Mouse (Mus musculus): ENCODE measurements around the gene Sppl3. TPM values are rescaled to one million over a fixed set of nuclear protein-coding genes. Genes with fewer than 3 reads are reported as not detected.

The Sppl3 gene
- polyA plus RNA-seq, 1 experiment from 2014 or later: 35.1 TPM

DNA sequence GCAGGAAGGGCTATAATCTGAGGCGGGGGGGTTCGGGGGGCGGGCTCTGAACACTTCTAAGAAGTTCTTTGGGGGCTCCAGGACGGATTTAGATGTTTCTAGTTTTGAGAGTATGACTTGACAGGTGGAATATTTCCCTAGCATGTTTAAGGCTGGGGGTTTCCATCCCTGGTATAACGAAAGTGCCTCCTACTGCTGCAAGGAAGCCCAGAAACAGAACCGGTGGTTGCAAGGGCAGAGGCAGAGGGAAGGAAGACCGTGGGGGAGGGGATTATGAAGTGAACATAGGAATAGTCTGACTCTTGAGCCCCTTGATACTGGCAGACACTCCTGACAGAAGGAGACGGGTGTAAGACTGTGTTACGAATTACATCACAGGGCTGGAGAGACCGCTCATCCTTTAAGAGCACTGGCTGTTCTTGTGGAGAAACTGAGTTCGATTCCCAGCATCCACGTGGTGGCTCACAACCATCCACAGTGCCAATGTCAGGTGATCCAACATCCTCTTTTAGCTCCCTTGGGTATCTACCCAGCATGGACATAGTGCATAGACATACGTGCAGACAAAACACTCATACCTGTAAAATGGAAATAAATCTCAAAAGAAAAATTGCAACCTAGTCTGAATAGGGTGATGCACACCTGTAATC is 7.6 kb upstream of the Sppl3 start:
- no peak overlapping the region for H3K9ac ChIP-seq
- ATAC-seq (replicated peaks): no peak
- H3K9me3 ChIP-seq: no peaks in the 10 kb centered on the region
- H3K27ac ChIP-seq: no peak overlapping the region
- no peak overlapping the region for H3K4me3 ChIP-seq
- H3K4me1 ChIP-seq: no peaks in the 10 kb centered on the region
- no peaks in the 10 kb centered on the region for H3K36me3 ChIP-seq (replicated peaks)
- H3K4me2 ChIP-seq: no peak overlapping the region
- 82% methylated on average over 13 of the region's 13 CpGs for WGBS
- no peaks in the 10 kb centered on the region for H3K27me3 ChIP-seq (replicated peaks)

DNA sequence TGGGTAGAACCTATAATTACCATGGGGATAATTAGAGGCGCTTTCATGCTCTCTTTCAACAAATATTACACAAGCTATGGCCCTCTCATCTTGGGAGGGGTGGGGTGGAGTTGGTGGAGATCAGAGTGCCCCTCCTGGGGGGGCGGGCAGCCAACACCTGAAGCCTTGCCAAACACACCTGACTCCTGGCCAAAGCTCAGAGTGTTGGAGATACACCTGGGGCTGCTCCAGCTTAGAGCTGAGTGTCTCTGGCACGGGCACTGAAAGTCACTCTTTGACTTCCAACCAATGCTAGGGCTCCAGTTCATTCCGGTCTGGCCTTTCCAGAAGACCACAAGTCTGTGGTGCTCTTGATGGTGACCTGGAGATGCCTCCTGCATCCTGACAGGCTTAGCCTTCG is 3.2 kb upstream of the Sppl3 start:
- 88% methylated on average over 5 of the region's 5 CpGs for WGBS
- H3K9me3 ChIP-seq: no peaks in the 10 kb centered on the region
- ATAC-seq (replicated peaks): no peak
- no peak overlapping the region for H3K4me3 ChIP-seq
- H3K36me3 ChIP-seq (replicated peaks): no peaks in the 10 kb centered on the region
- H3K27ac ChIP-seq: no peak overlapping the region
- H3K4me1 ChIP-seq: peaks cover 13% of the 10 kb centered on the region
- no peak overlapping the region for H3K4me2 ChIP-seq
- no peaks in the 10 kb centered on the region for H3K27me3 ChIP-seq (replicated peaks)
- no peak overlapping the region for H3K9ac ChIP-seq

DNA sequence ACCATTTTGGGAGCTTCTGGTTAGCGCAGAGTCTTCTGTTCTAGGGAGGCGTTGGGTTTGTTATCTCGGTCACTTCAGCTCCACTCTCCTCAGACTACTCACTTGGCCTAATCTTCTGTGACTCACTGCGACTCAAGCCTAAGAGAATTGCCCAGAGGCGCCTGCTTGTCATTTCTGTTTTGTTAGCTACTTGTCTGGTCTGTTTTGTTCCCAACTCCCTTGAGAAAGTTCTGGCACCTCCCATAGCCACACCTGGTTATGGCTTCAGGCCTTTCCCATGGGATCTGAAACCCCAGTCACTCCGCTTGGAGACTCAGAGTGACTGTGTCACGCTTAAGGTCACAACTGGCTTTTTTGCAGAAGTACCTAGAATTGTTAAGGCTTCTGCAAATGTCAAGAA is 2.6 kb upstream of the Sppl3 start:
- no peak for ATAC-seq (replicated peaks)
- H3K36me3 ChIP-seq (replicated peaks): no peaks in the 10 kb centered on the region
- 90% methylated on average over 7 of the region's 7 CpGs for WGBS
- H3K4me3 ChIP-seq: no peak overlapping the region
- H3K27ac ChIP-seq: no peak overlapping the region
- H3K9ac ChIP-seq: no peak overlapping the region
- H3K27me3 ChIP-seq (replicated peaks): no peaks in the 10 kb centered on the region
- no peak overlapping the region for H3K4me2 ChIP-seq
- peaks cover 18% of the 10 kb centered on the region for H3K4me1 ChIP-seq
- no peaks in the 10 kb centered on the region for H3K9me3 ChIP-seq

DNA sequence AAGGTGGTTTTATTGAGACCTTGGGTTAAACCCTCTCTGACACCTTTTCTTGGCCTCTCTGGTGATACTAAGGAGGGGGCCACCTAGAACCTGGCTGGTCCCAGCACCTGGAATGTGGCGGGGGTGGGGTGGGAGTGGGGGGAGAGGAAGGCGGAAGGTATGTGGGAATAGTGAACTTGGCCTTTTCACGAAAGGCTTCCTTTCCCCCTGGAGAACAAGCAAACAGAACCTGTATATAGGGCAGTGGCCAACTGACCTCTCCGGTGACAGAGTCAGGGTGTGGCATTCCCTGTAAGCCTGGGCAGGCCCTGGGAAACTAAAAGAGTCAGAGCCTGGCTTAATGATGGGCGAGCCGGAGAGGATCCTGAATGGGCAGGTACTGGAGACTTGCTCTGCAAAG is 1.8 kb upstream of the Sppl3 start:
- Histone ChIP-seq H3K4me1 (peaks cover 22% of the 10 kb centered on the region), H3K27me3 (replicated peaks) (no peaks in the 10 kb centered on the region), H3K27ac (no peak overlapping the region), H3K9me3 (no peaks in the 10 kb centered on the region), H3K4me3 (no peak overlapping the region), H3K9ac (no peak overlapping the region), H3K36me3 (replicated peaks) (no peaks in the 10 kb centered on the region), H3K4me2 (no peak overlapping the region)
- 93% methylated on average over 6 of the region's 6 CpGs for WGBS
- ATAC-seq (replicated peaks): no peak

DNA sequence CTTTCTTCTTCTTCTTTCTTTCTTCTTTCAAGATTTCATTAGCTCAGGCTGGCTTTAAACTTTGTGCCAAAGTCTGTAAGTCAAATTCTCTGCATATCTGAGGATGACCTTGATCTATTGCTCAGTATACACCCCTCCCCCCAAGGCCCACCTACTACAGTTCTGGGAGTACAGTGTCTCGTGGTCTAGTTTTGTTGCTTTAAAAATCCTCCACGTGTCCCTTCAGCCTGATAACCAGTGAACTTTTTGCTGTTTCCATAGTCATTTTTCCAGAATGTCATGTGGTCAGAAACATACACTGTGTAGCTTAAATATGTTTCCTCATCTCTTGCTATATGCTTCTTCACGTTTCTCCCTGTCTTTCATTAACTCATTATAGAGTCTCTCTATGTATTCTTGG is 976 bp upstream of the Sppl3 start:
- WGBS: 54% methylated on average over 3 of the region's 3 CpGs
- Histone ChIP-seq H3K4me1 (peaks cover 27% of the 10 kb centered on the region), H3K4me2 (peak overlapping the region; percentile 53), H3K36me3 (replicated peaks) (no peaks in the 10 kb centered on the region), H3K9me3 (no peaks in the 10 kb centered on the region), H3K9ac (peak overlapping the region; percentile 86; the same call in 1 of the 2 replicates), H3K27ac (peak overlapping the region; percentile 94), H3K27me3 (replicated peaks) (no peaks in the 10 kb centered on the region), H3K4me3 (peak overlapping the region; percentile 93; the same call in 1 of the 2 replicates)
- no peak for ATAC-seq (replicated peaks)

DNA sequence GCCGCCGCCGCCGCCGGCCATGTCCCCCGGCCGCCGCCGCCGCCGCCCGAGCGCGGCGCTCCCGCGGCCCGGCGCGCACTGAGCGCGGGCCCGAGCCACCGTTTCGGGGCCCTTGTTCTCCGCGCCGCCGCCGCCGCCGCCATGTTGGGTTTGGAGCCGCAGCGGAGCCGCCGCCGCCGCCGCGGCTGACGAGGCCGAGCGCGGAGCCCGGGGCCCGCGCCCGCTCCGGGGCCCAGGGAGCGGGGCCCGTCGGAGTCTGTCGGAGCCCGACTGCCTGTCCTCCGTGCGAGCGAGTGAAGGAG is 231 bp downstream of the Sppl3 start:
- ATAC-seq (replicated peaks): peak; percentile 57
- Histone ChIP-seq H3K4me3 (peak overlapping the region; percentile 93), H3K4me2 (peak overlapping the region; percentile 93), H3K9me3 (no peaks in the 10 kb centered on the region), H3K36me3 (replicated peaks) (no peaks in the 10 kb centered on the region), H3K27me3 (replicated peaks) (no peaks in the 10 kb centered on the region), H3K4me1 (peaks cover 33% of the 10 kb centered on the region), H3K27ac (peak overlapping the region; percentile 94), H3K9ac (peak overlapping the region; percentile 99)
- 0% methylated on average over 50 of the region's 57 CpGs for WGBS

DNA sequence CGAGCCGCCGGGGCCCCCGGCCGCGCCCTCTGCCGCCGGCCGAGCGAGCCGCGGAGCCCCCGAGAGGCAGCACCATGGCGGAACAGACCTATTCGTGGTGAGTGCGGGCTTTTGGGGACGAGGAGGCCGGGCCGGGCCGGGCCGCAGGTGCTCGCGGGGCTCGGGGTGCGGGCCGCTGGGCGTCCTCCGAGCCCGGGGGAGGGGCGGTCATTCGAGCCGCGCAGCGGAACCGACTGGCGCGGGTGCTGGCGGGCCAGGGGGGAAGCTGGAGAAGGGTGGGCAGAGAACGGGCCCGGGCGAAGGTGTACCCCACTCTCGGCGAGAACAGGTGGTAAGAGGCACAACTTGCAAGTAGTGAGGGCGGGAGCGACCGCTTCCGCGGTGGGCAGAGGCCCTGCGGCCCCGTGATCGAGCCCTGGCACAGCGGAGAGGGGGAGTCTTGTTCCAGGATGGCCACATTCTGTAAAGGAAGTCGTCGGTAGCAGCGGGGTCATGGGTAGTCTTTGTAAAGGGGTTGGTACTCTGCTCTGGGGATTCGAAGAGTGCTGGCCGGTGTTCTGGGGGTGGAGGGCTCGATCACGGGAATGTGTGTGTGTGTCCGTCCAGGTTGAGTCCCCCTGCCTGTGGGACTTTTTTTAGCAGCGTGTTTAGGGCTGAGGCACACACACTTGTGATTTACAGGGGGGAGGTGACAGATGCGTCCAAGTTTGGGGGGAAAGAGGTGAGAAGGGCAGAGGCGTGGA is 753 bp downstream of the Sppl3 start:
- ATAC-seq (replicated peaks): peak; percentile 51
- Histone ChIP-seq H3K4me1 (peaks cover 33% of the 10 kb centered on the region), H3K4me3 (peak overlapping the region; percentile 93), H3K36me3 (replicated peaks) (no peaks in the 10 kb centered on the region), H3K27me3 (replicated peaks) (no peaks in the 10 kb centered on the region), H3K9ac (peak overlapping the region; percentile 99), H3K27ac (peak overlapping the region; percentile 94), H3K9me3 (no peaks in the 10 kb centered on the region), H3K4me2 (peak overlapping the region; percentile 93)
- WGBS: under 1% methylated on average over 63 of the region's 63 CpGs

DNA sequence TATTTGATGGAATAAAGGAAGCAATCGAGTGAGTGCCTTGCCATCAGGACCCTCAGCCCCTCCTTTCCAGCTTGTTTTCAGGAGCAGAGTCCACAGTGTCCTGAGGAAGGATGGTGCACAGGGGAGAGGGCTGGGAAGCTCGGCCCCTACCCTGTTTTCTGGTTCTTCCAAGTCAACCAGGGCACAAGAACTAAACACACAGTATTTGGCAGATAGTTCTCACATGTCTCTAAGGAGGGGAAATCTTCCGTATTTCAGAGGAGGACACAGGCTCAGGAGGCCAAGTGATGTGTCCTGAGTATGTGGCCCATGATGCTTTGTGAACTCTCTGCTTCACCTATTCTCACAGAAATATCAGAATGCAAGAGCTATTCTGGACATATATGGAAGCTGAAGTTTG is 2.5 kb downstream of the Sppl3 start:
- H3K9me3 ChIP-seq: no peaks in the 10 kb centered on the region
- 63% methylated on average over 3 of the region's 3 CpGs for WGBS
- no peak overlapping the region for H3K27ac ChIP-seq
- peak overlapping the region; percentile 93; the same call in 1 of the 2 replicates for H3K4me3 ChIP-seq
- no peak for ATAC-seq (replicated peaks)
- H3K4me2 ChIP-seq: peak overlapping the region; percentile 93
- no peaks in the 10 kb centered on the region for H3K27me3 ChIP-seq (replicated peaks)
- H3K36me3 ChIP-seq (replicated peaks): no peaks in the 10 kb centered on the region
- no peak overlapping the region for H3K9ac ChIP-seq
- peaks cover 37% of the 10 kb centered on the region for H3K4me1 ChIP-seq

DNA sequence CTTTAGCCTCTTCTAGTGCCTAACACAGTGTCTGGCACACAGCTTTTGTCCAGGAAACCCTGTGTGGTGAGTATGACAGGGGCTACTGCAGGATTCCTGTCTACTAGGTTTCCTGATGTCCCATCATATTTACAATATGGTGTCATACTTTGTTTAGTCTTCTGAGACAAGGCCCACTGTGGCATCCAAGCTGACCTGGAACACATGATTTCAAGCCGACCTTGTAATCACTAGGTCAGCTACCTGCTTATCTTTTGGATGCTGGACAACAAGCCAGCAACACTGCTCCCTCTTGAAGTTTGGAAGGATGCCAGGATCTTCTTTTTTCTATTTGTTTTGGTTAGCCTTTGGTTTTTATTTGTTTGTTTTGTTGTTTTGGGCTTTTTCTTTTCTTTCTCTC is 3.6 kb downstream of the Sppl3 start:
- no peak overlapping the region for H3K4me2 ChIP-seq
- no peak for ATAC-seq (replicated peaks)
- no peak overlapping the region for H3K4me3 ChIP-seq
- H3K36me3 ChIP-seq (replicated peaks): no peaks in the 10 kb centered on the region
- WGBS: 67% methylated on average over 1 of the region's 1 CpGs
- no peak overlapping the region for H3K27ac ChIP-seq
- H3K9ac ChIP-seq: no peak overlapping the region
- H3K4me1 ChIP-seq: peaks cover 37% of the 10 kb centered on the region
- H3K27me3 ChIP-seq (replicated peaks): no peaks in the 10 kb centered on the region
- no peaks in the 10 kb centered on the region for H3K9me3 ChIP-seq

DNA sequence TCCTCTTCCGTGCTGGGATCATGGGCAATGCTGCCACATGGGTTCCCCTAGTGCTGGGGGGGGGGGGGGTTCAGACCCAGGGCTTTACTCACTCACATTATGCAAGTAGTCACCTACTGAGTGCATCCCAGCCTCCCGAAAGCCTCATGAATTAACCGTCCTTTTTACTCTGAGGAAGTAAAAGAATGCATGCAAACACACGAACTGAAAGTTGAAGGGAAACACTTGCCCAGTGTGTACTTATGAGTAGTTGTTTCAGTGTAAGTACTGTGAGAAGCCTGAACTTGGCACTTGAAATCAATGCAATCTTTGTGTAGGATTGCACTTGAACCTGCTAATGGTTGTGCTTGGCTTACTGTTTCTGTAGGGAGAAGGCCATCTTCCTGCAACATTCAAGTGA is 4.2 kb downstream of the Sppl3 start:
- Histone ChIP-seq H3K27me3 (replicated peaks) (no peaks in the 10 kb centered on the region), H3K4me2 (no peak overlapping the region), H3K4me1 (peaks cover 35% of the 10 kb centered on the region), H3K27ac (no peak overlapping the region), H3K9me3 (no peaks in the 10 kb centered on the region), H3K9ac (no peak overlapping the region), H3K4me3 (no peak overlapping the region), H3K36me3 (replicated peaks) (no peaks in the 10 kb centered on the region)
- ATAC-seq (replicated peaks): no peak
- 43% methylated on average over 4 of the region's 4 CpGs for WGBS

DNA sequence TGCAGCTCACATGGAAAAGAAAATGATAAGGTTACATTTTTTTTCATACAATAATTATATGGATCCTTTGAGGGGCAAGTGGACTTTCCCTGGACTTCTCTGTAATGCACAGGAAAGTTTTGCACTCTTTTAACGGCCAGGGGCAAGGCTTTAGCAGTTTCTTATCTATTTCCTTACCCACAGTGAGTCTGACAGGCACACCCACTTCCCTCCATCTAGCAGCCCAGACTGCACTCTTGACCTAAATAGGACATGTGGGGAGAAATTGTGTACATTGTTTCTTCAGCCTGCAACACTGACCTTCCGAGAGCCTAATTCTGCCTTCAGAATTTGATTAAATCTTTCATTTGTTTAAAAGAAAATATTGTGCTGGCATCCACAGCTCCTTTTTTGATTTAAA is 7.3 kb downstream of the Sppl3 start:
- ATAC-seq (replicated peaks): no peak
- no peaks in the 10 kb centered on the region for H3K9me3 ChIP-seq
- 79% methylated on average over 2 of the region's 2 CpGs for WGBS

DNA sequence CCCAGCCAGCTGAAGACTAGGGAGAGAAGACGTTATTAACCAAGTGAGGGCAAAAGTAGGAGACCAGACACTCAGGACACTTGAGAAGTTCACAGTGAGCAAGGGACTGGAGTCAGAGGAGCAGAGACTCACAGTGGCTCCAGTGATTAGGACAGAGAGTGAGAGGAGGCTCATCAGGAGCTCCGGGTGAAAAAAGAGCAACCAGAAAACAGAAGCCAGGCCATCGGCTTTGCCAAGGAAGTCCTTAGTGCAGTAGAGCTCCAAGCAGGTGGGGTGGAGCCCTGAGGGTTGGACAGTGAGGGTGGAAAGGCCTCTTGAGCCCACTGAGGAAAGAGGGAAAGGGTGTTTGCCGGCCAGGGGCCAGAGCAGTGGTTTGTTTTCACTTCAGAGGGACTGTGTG is 7.9 kb downstream of the Sppl3 start:
- H3K27ac ChIP-seq: no peak overlapping the region
- no peaks in the 10 kb centered on the region for H3K27me3 ChIP-seq (replicated peaks)
- H3K36me3 ChIP-seq (replicated peaks): no peaks in the 10 kb centered on the region
- peaks cover 16% of the 10 kb centered on the region for H3K4me1 ChIP-seq
- H3K4me3 ChIP-seq: no peak overlapping the region
- no peaks in the 10 kb centered on the region for H3K9me3 ChIP-seq
- H3K4me2 ChIP-seq: no peak overlapping the region
- ATAC-seq (replicated peaks): no peak
- WGBS: 86% methylated on average over 4 of the region's 4 CpGs
- no peak overlapping the region for H3K9ac ChIP-seq

More for the DNA sequence above, 7.3 kb downstream of the Sppl3 start:
- no peak overlapping the region for H3K4me2 ChIP-seq
- H3K9ac ChIP-seq: no peak overlapping the region
- H3K36me3 ChIP-seq (replicated peaks): no peaks in the 10 kb centered on the region
- H3K4me3 ChIP-seq: no peak overlapping the region
- H3K27me3 ChIP-seq (replicated peaks): no peaks in the 10 kb centered on the region
- no peak overlapping the region for H3K27ac ChIP-seq
- peaks cover 19% of the 10 kb centered on the region for H3K4me1 ChIP-seq

DNA sequence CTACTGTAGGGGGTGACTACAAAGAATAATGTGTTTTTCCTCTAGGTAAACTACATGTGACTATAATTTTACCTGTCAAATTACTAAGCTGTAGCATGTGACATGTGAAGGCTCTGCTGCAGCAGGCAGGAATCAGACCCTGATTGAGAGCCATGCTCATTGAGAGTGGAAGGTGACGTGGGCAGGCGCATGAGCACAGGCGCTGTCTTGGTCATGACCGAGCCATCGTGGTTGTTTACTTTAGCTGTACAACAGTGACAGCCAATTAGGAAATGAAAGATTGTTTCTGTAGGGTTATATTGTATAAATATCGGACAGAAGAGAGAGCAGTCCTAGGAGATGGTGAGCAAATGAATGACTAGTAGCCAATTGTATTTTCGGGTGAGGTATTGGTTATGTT is 11.1 kb downstream of the Sppl3 start:
- Histone ChIP-seq H3K9me3 (no peaks in the 10 kb centered on the region), H3K36me3 (replicated peaks) (no peaks in the 10 kb centered on the region), H3K27ac (no peak overlapping the region), H3K27me3 (replicated peaks) (no peaks in the 10 kb centered on the region), H3K4me2 (no peak overlapping the region), H3K4me1 (peaks cover 7% of the 10 kb centered on the region), H3K4me3 (no peak overlapping the region), H3K9ac (no peak overlapping the region)
- no peak for ATAC-seq (replicated peaks)
- 96% methylated on average over 7 of the region's 7 CpGs for WGBS
